Mouse (Mus musculus): ENCODE results near the gene Evx2. TPM values are rescaled to one million over a fixed set of nuclear protein-coding genes. Genes with fewer than 3 reads are reported as not detected.

Gene Evx2
- under 1 TPM in 1 of 2 experiments, not detected in 1; 0.07 TPM for total RNA-seq (2021)
- long read RNA-seq, experiment 1, result 0 reads
- long read RNA-seq, experiment 2, result 0 reads

- no peak for DNase-seq
Observed at GRCm38 (mm10) chr2:74659507-74660005, at the start of gene Evx2. TSS of gene Evx2 (minus strand) at chr2:74659557.

- no peak for DNase-seq
Observed at GRCm38 (mm10) chr2:74708676-74709075, 49.3 kb upstream of the Evx2 start.

- DNase-seq, result no peak
Observed at GRCm38 (mm10) chr2:74707599-74707998, 48.2 kb upstream of the Evx2 start.

GRCm38 (mm10) chr2:74706393-74706960, 47.1 kb upstream of the Evx2 start:
- no peak for DNase-seq

- DNase-seq, result peak; percentile 59
Observed at GRCm38 (mm10) chr2:74705467-74706089, 46.2 kb upstream of the Evx2 start.

- peak; percentile 65 for DNase-seq
Observed at GRCm38 (mm10) chr2:74704999-74705466, 45.7 kb upstream of the Evx2 start.

GRCm38 (mm10) chr2:74704393-74704998, 45.1 kb upstream of the Evx2 start, which contains the start of gene Hoxd8:
TSS of gene Hoxd8 (plus strand) at chr2:74704615.
- peak; percentile 82 for DNase-seq

- DNase-seq, result no peak
Observed at GRCm38 (mm10) chr2:74703720-74704392, 44.5 kb upstream of the Evx2 start.

- no peak for DNase-seq
Observed at GRCm38 (mm10) chr2:74703317-74703716, 44.0 kb upstream of the Evx2 start.

GRCm38 (mm10) chr2:74702820-74703219, 43.5 kb upstream of the Evx2 start:
- DNase-seq, result no peak

GRCm38 (mm10) chr2:74701949-74702819, 42.8 kb upstream of the Evx2 start:
- peak; percentile 85 for DNase-seq

GRCm38 (mm10) chr2:74700546-74701112, 41.3 kb upstream of the Evx2 start:
- no peak for DNase-seq

- DNase-seq, result no peak
Observed at GRCm38 (mm10) chr2:74699664-74700545, 40.5 kb upstream of the Evx2 start.

GRCm38 (mm10) chr2:74699053-74699430, 39.7 kb upstream of the Evx2 start:
- DNase-seq, result no peak

GRCm38 (mm10) chr2:74698201-74699052, 39.1 kb upstream of the Evx2 start:
- DNase-seq, result peak; percentile 60

GRCm38 (mm10) chr2:74697567-74698121, 38.3 kb upstream of the Evx2 start, which contains the start of gene Hoxd9:
TSS of gene Hoxd9 (plus strand) at chr2:74697727.
- DNase-seq, result peak; percentile 75

- no peak for DNase-seq
Observed at GRCm38 (mm10) chr2:74696442-74697335, 37.3 kb upstream of the Evx2 start.

All from gastrocnemius, postnatal 10 days (tissue).